Mouse (Mus musculus): Measurements from ENCODE around the gene Mllt10. TPM values are rescaled to one million over a fixed set of nuclear protein-coding genes. Genes with fewer than 3 reads are reported as not detected.
A peak's percentile ranks its signal among the peaks of the same experiment; 100 is the strongest.

Mllt10 gene
- polyA plus RNA-seq, 1 experiment from 2014 or later = 36.4 TPM

GRCm38 (mm10) chr2:18219136-18219535 is 164.1 kb downstream of the Mllt10 start:
- Histone ChIP-seq H3K9me3 (replicated peaks; ENCODE audit: control insufficient read depth, low read length) (no peaks in the 10 kb centered on the region), H3K27ac (ENCODE audit: low read depth, low read length) (no peak overlapping the region), H3K27me3 (ENCODE audit: control insufficient read depth, insufficient read depth, low read length) (no peaks in the 10 kb centered on the region), H3K4me3 (ENCODE audit: low read depth, low read length) (no peak overlapping the region), H3K36me3 (ENCODE audit: control insufficient read depth, insufficient read depth, low read length) (peaks cover 23% of the 10 kb centered on the region), H3K9ac (ENCODE audit: low read depth, low read length) (no peak overlapping the region), H3K4me1 (ENCODE audit: control insufficient read depth, insufficient read depth, low read length) (peaks cover 10% of the 10 kb centered on the region), H3K4me2 (no peak overlapping the region)
- ATAC-seq (replicated peaks; ENCODE audit: insufficient number of reproducible peaks, low FRiP score, low TSS enrichment) = no peak
- WGBS (ENCODE audit: insufficient replicate concordance) = 56% methylated on average over 8 of the region's 8 CpGs

GRCm38 (mm10) chr2:18219569-18219968 is 164.5 kb downstream of the Mllt10 start:
- Histone ChIP-seq H3K27me3 (ENCODE audit: control insufficient read depth, insufficient read depth, low read length) (no peaks in the 10 kb centered on the region), H3K9me3 (replicated peaks; ENCODE audit: control insufficient read depth, low read length) (no peaks in the 10 kb centered on the region), H3K4me1 (ENCODE audit: control insufficient read depth, insufficient read depth, low read length) (peaks cover 10% of the 10 kb centered on the region), H3K36me3 (ENCODE audit: control insufficient read depth, insufficient read depth, low read length) (peaks cover 22% of the 10 kb centered on the region), H3K9ac (ENCODE audit: low read depth, low read length) (no peak overlapping the region), H3K27ac (ENCODE audit: low read depth, low read length) (no peak overlapping the region), H3K4me3 (ENCODE audit: low read depth, low read length) (no peak overlapping the region), H3K4me2 (no peak overlapping the region)
- no peak for ATAC-seq (replicated peaks; ENCODE audit: insufficient number of reproducible peaks, low FRiP score, low TSS enrichment)
- 72% methylated on average over 13 of the region's 13 CpGs for WGBS (ENCODE audit: insufficient replicate concordance)

- H3K27me3 ChIP-seq (ENCODE audit: control insufficient read depth, insufficient read depth, low read length) = no peaks in the 10 kb centered on the region
- no peak overlapping the region for H3K4me3 ChIP-seq (ENCODE audit: low read depth, low read length)
- no peak overlapping the region for H3K9ac ChIP-seq (ENCODE audit: low read depth, low read length)
- no peak overlapping the region for H3K4me2 ChIP-seq
- 50% methylated on average over 8 of the region's 8 CpGs for WGBS (ENCODE audit: insufficient replicate concordance)
- peaks cover 3% of the 10 kb centered on the region; the same call in 1 of the 2 replicates for H3K4me1 ChIP-seq (ENCODE audit: control insufficient read depth, insufficient read depth, low read length)
- no peak for ATAC-seq (replicated peaks; ENCODE audit: insufficient number of reproducible peaks, low FRiP score, low TSS enrichment)
- no peaks in the 10 kb centered on the region for H3K36me3 ChIP-seq (ENCODE audit: control insufficient read depth, insufficient read depth, low read length)
- no peak overlapping the region for H3K27ac ChIP-seq (ENCODE audit: low read depth, low read length)
- H3K9me3 ChIP-seq (replicated peaks; ENCODE audit: control insufficient read depth, low read length) = no peaks in the 10 kb centered on the region
These were observed 173.5 kb downstream of the Mllt10 start for GRCm38 (mm10) chr2:18228486-18229062.

GRCm38 (mm10) chr2:18229279-18229678 is 174.2 kb downstream of the Mllt10 start:
- WGBS (ENCODE audit: insufficient replicate concordance) = 26% methylated on average over 2 of the region's 2 CpGs

GRCm38 (mm10) chr2:18231143-18231542 is 176.1 kb downstream of the Mllt10 start:
- Histone ChIP-seq H3K36me3 (ENCODE audit: control insufficient read depth, insufficient read depth, low read length) (no peaks in the 10 kb centered on the region), H3K27me3 (ENCODE audit: control insufficient read depth, insufficient read depth, low read length) (no peaks in the 10 kb centered on the region), H3K27ac (ENCODE audit: low read depth, low read length) (no peak overlapping the region), H3K4me3 (ENCODE audit: low read depth, low read length) (no peak overlapping the region), H3K4me2 (no peak overlapping the region), H3K9me3 (replicated peaks; ENCODE audit: control insufficient read depth, low read length) (no peaks in the 10 kb centered on the region), H3K9ac (ENCODE audit: low read depth, low read length) (no peak overlapping the region), H3K4me1 (ENCODE audit: control insufficient read depth, insufficient read depth, low read length) (peaks cover 3% of the 10 kb centered on the region; the same call in 1 of the 2 replicates)
- no peak for ATAC-seq (replicated peaks; ENCODE audit: insufficient number of reproducible peaks, low FRiP score, low TSS enrichment)
- whole genome bisulfite sequencing (ENCODE audit: insufficient replicate concordance) = 67% methylated on average over 4 of the region's 4 CpGs

More at GRCm38 (mm10) chr2:18229279-18229678, 174.2 kb downstream of the Mllt10 start:
- Histone ChIP-seq H3K4me2 (no peak overlapping the region), H3K27ac (ENCODE audit: low read depth, low read length) (no peak overlapping the region), H3K36me3 (ENCODE audit: control insufficient read depth, insufficient read depth, low read length) (no peaks in the 10 kb centered on the region), H3K9me3 (replicated peaks; ENCODE audit: control insufficient read depth, low read length) (no peaks in the 10 kb centered on the region), H3K4me3 (ENCODE audit: low read depth, low read length) (no peak overlapping the region), H3K27me3 (ENCODE audit: control insufficient read depth, insufficient read depth, low read length) (no peaks in the 10 kb centered on the region), H3K9ac (ENCODE audit: low read depth, low read length) (0 out of 2 replicates have a peak overlapping the region, but pooled peaks have one; percentile 16), H3K4me1 (ENCODE audit: control insufficient read depth, insufficient read depth, low read length) (peaks cover 3% of the 10 kb centered on the region; the same call in 1 of the 2 replicates)
- ATAC-seq (replicated peaks; ENCODE audit: insufficient number of reproducible peaks, low FRiP score, low TSS enrichment) = no peak

- WGBS (ENCODE audit: insufficient replicate concordance) = 14% methylated on average over 5 of the region's 5 CpGs
- no peaks in the 10 kb centered on the region for H3K9me3 ChIP-seq (replicated peaks; ENCODE audit: control insufficient read depth, low read length)
- no peak overlapping the region for H3K9ac ChIP-seq (ENCODE audit: low read depth, low read length)
- no peak overlapping the region for H3K4me3 ChIP-seq (ENCODE audit: low read depth, low read length)
- no peaks in the 10 kb centered on the region for H3K36me3 ChIP-seq (ENCODE audit: control insufficient read depth, insufficient read depth, low read length)
- no peaks in the 10 kb centered on the region for H3K27me3 ChIP-seq (ENCODE audit: control insufficient read depth, insufficient read depth, low read length)
- ATAC-seq (replicated peaks; ENCODE audit: insufficient number of reproducible peaks, low FRiP score, low TSS enrichment) = no peak
- H3K27ac ChIP-seq (ENCODE audit: low read depth, low read length) = no peak overlapping the region
- H3K4me2 ChIP-seq = no peak overlapping the region
- H3K4me1 ChIP-seq (ENCODE audit: control insufficient read depth, insufficient read depth, low read length) = peaks cover 3% of the 10 kb centered on the region; the same call in 1 of the 2 replicates
These were observed 178.0 kb downstream of the Mllt10 start for GRCm38 (mm10) chr2:18232883-18233567.

GRCm38 (mm10) chr2:18235524-18235923 is 180.5 kb downstream of the Mllt10 start:
- H3K9ac ChIP-seq (ENCODE audit: low read depth, low read length) = no peak overlapping the region
- no peak overlapping the region for H3K27ac ChIP-seq (ENCODE audit: low read depth, low read length)
- 44% methylated on average over 5 of the region's 5 CpGs for WGBS (ENCODE audit: insufficient replicate concordance)
- no peaks in the 10 kb centered on the region for H3K36me3 ChIP-seq (ENCODE audit: control insufficient read depth, insufficient read depth, low read length)
- no peaks in the 10 kb centered on the region for H3K4me1 ChIP-seq (ENCODE audit: control insufficient read depth, insufficient read depth, low read length)
- H3K27me3 ChIP-seq (ENCODE audit: control insufficient read depth, insufficient read depth, low read length) = no peaks in the 10 kb centered on the region
- no peak overlapping the region for H3K4me2 ChIP-seq
- no peak overlapping the region for H3K4me3 ChIP-seq (ENCODE audit: low read depth, low read length)
- no peak for ATAC-seq (replicated peaks; ENCODE audit: insufficient number of reproducible peaks, low FRiP score, low TSS enrichment)
- H3K9me3 ChIP-seq (replicated peaks; ENCODE audit: control insufficient read depth, low read length) = no peaks in the 10 kb centered on the region

- no peak for ATAC-seq (replicated peaks; ENCODE audit: insufficient number of reproducible peaks, low FRiP score, low TSS enrichment)
- WGBS (ENCODE audit: insufficient replicate concordance) = 82% methylated on average over 3 of the region's 3 CpGs
- no peak overlapping the region for H3K27ac ChIP-seq (ENCODE audit: low read depth, low read length)
- no peak overlapping the region for H3K4me3 ChIP-seq (ENCODE audit: low read depth, low read length)
- no peaks in the 10 kb centered on the region; the same call in 1 of the 2 replicates for H3K9me3 ChIP-seq (replicated peaks; ENCODE audit: control insufficient read depth, low read length)
- no peaks in the 10 kb centered on the region for H3K27me3 ChIP-seq (ENCODE audit: control insufficient read depth, insufficient read depth, low read length)
- H3K4me2 ChIP-seq = no peak overlapping the region
- no peaks in the 10 kb centered on the region for H3K4me1 ChIP-seq (ENCODE audit: control insufficient read depth, insufficient read depth, low read length)
- 0 out of 2 replicates have a peak, but pooled peaks cover 4% of the 10 kb centered on the region for H3K36me3 ChIP-seq (ENCODE audit: control insufficient read depth, insufficient read depth, low read length)
- no peak overlapping the region for H3K9ac ChIP-seq (ENCODE audit: low read depth, low read length)
These were observed 194.2 kb downstream of the Mllt10 start for GRCm38 (mm10) chr2:18249224-18249623.

All from heart, embryonic 11.5 days (tissue).